Mouse (Mus musculus) frontal cortex, adult 2 months (tissue): ENCODE data around the gene Olfr954. TPM values are rescaled to one million over a fixed set of nuclear protein-coding genes. Genes with fewer than 3 reads are reported as not detected.

ENCODE experiments used
- DNase-seq, 2 experiments: peaks; one replicate each; pipeline ENCODE4 v3.0.0; 2022; ENCODE audit warnings: low spot score in 1 of 2; ENCODE audit errors: extremely low spot score in 1 of 2
- polyA plus RNA-seq: library from polyadenylated mRNA; depleted of rRNA; stranded (reverse); fragments of >200 nt; gene quantifications from 2 replicates; pipeline ENCODE4 v1.2.3, GENCODE M21; 2012; rRNA removed

Gene Olfr954
- not detected in 2 replicates for polyA plus RNA-seq

GRCm38 (mm10) chr9:39456401-39456800, at the start of gene Olfr954:
Gene Olfr954, plus strand, starts transcription at chr9:39456701.
- no peak for DNase-seq

- no peak for DNase-seq
Observed at GRCm38 (mm10) chr9:39427048-39427447, 29.5 kb upstream of the Olfr954 start, which contains the start of gene Olfr952. Gene Olfr952, minus strand, starts transcription at chr9:39427148.

DNA sequence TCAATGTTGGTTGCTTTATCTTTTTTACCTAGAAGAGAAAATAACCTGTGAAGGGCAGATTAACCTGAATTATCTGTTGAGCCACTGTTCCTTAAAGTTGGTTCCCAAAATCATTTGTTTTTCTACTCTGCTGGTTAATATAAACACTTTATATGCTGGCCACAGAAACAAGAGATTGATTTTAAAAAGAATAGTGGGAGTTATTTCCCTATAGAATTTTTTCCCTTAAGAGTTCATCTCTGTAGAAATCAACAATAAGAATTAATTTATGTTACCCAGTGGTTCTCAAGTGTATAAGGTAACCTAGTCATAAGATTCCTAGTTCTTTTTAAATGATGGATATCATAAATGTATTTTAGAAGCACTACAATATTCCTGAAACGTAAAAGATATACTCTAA, 15.3 kb downstream of the Olfr954 start, which contains the start of gene Olfr955:
Gene Olfr955 (minus strand): TSS at position 101 of the 400 bp plus-strand sequence.
- no peak for DNase-seq

DNA sequence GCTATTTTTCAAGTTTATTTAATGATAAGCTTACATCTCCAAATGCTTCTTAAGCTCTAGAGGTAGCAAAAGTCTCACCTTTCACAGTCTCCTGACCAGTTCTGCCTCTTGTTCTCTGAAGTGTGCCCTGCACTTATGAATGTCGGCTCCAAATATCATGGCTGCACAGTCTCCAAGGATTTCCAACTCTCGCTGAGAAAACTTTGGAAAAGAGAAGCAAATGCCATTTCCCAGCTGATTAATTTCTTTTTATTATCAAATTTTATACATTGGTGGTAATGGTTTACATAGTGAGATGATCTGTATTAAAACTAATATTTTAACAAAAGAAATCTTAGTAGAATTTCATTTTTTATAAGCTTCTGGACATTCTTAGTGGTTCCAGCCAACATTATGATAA, 37.4 kb downstream of the Olfr954 start, which contains the start of gene Olfr44:
Gene Olfr44 (minus strand): TSS at position 101 of the 400 bp plus-strand sequence.
- no peak for DNase-seq

GRCm38 (mm10) chr9:39508998-39509397, 52.5 kb downstream of the Olfr954 start:
- DNase-seq = peak; percentile 30 to 84

- no peak for DNase-seq
Observed at GRCm38 (mm10) chr9:39509412-39509811, 52.9 kb downstream of the Olfr954 start.

Other genes with a start within 250 kb of the Olfr954 start
- gene Olfr1537, start 206.7 kb upstream of the Olfr954 start, polyA plus RNA-seq = not detected in 2 replicates
- gene Olfr945, start 179.9 kb upstream of the Olfr954 start, polyA plus RNA-seq = not detected in 2 replicates
- not detected in 2 replicates for gene Olfr948, start 130.7 kb upstream of the Olfr954 start, polyA plus RNA-seq
- not detected in 2 replicates for gene Olfr951, start 69.3 kb upstream of the Olfr954 start, polyA plus RNA-seq
- gene Olfr952, start 29.6 kb upstream of the Olfr954 start, polyA plus RNA-seq = not detected in 2 replicates
- not detected in 2 replicates for gene Olfr955, start 15.2 kb downstream of the Olfr954 start, polyA plus RNA-seq
- gene Olfr44, start 37.3 kb downstream of the Olfr954 start, polyA plus RNA-seq = not detected in 2 replicates
- gene Olfr957, start 59.1 kb downstream of the Olfr954 start, polyA plus RNA-seq = not detected in 2 replicates
- gene Olfr958, start 97.4 kb downstream of the Olfr954 start, polyA plus RNA-seq = not detected in 2 replicates
- gene Olfr959, start 118.9 kb downstream of the Olfr954 start, polyA plus RNA-seq = not detected in 2 replicates
- 4.4 and 5.5 TPM in 2 replicates for gene AW551984, start 147.7 kb downstream of the Olfr954 start, polyA plus RNA-seq
- gene Olfr148, start 154.0 kb downstream of the Olfr954 start, polyA plus RNA-seq = not detected in 2 replicates
- not detected in 2 replicates for gene Olfr960, start 164.7 kb downstream of the Olfr954 start, polyA plus RNA-seq
- gene Olfr961, start 188.4 kb downstream of the Olfr954 start, polyA plus RNA-seq = not detected in 2 replicates
- not detected in 2 replicates for gene Olfr963, start 210.5 kb downstream of the Olfr954 start, polyA plus RNA-seq